Mouse (Mus musculus) stomach, embryonic 14.5 days (tissue): ENCODE data around the gene Gcsh. TPM values are rescaled to one million over a fixed set of nuclear protein-coding genes. Genes with fewer than 3 reads are reported as not detected.

Source experiments
- ATAC-seq: fragments of 200-750 bp; cut with Nextera tagmentation; 2 replicates; pipeline ENCODE4 v1.8.0; 2017; ENCODE audit warnings: low read depth, moderate TSS enrichment; ENCODE audit not compliant: insufficient number of reproducible peaks, insufficient read depth, low FRiP score
- H3K27ac ChIP-seq: fragments of 300-500 bp; sonication (generic); 2 replicates; pipeline ENCODE4 v1.5.1; 2014; ENCODE audit warnings: mild to moderate bottlenecking, low read length, moderate library complexity, mixed read lengths
- H3K27me3 ChIP-seq: fragments of 300-500 bp; sonication (generic); 2 replicates; pipeline ENCODE4 v1.6.1; 2014; ENCODE audit warnings: low read length, control low read depth, mixed read lengths; ENCODE audit not compliant: control insufficient read depth, insufficient read depth
- H3K36me3 ChIP-seq: fragments of 300-500 bp; sonication (generic); 2 replicates; pipeline ENCODE4 v1.6.1; 2014; ENCODE audit warnings: mild to moderate bottlenecking, control low read depth, low read length, moderate library complexity, mixed read lengths; ENCODE audit not compliant: control insufficient read depth, insufficient read depth
- H3K4me1 ChIP-seq: fragments of 300-500 bp; sonication (generic); 2 replicates; pipeline ENCODE4 v1.6.1; 2014; ENCODE audit warnings: low read length, control low read depth, mixed read lengths; ENCODE audit not compliant: control insufficient read depth, insufficient read depth
- H3K4me2 ChIP-seq: fragments of 300-500 bp; sonication (generic); replicated peaks from 2 replicates; pipeline ENCODE4 v1.6.1; 2014; ENCODE audit warnings: low read depth, low read length, control low read depth
- H3K4me3 ChIP-seq: fragments of 300-500 bp; sonication (generic); 2 replicates; pipeline ENCODE4 v1.5.1; 2014; ENCODE audit warnings: low read depth, low read length, control low read depth
- H3K9ac ChIP-seq: fragments of 300-500 bp; sonication (generic); replicated peaks from 2 replicates; pipeline ENCODE4 v1.6.1; 2014; ENCODE audit warnings: low read depth, mild to moderate bottlenecking, control low read depth, low read length, moderate library complexity, mixed read lengths
- H3K9me3 ChIP-seq: fragments of 300-500 bp; sonication (generic); 2 replicates; pipeline ENCODE4 v1.6.1; 2016; ENCODE audit warnings: low read depth, low read length, control low read depth; ENCODE audit not compliant: control insufficient read depth
- WGBS: fragments of 180-500 bp; shearing (Covaris S2); extraction: QIAGEN DNeasy Blood & Tissue Kit; methylation state at CpG from one replicate; pipeline ENCODE4 v1.1.7; 2014; 5-methylcytosine and 5-hydroxymethylcytosine counted together
- polyA plus RNA-seq: library from polyadenylated mRNA; unstranded; fragments of >200 nt; fragmentation: Nextera tagmentation; extraction: Ambion mirVana; gene quantifications from 2 replicates; pipeline ENCODE4 v1.2.1, GENCODE M21; 2014

Gene Gcsh
- polyA plus RNA-seq, 1 experiment from 2014 or later, result 143 TPM

- no peak overlapping the region for H3K9ac ChIP-seq
- H3K9me3 ChIP-seq, result no peaks in the 10 kb centered on the region
- 72% methylated on average over 1 of the region's 1 CpGs for WGBS
- H3K4me2 ChIP-seq, result no peak overlapping the region
- H3K36me3 ChIP-seq, result no peaks in the 10 kb centered on the region
- no peaks in the 10 kb centered on the region for H3K4me1 ChIP-seq
- H3K27ac ChIP-seq, result no peak overlapping the region
- no peaks in the 10 kb centered on the region for H3K27me3 ChIP-seq
- H3K4me3 ChIP-seq, result no peak overlapping the region
- no peak for ATAC-seq
Observed at GRCm38 (mm10) chr8:117022297-117022993, 29.1 kb upstream of the Gcsh start.

GRCm38 (mm10) chr8:117019323-117020275, 26.3 kb upstream of the Gcsh start:
- Histone ChIP-seq H3K4me1 (no peaks in the 10 kb centered on the region), H3K9ac (no peak overlapping the region), H3K27me3 (no peaks in the 10 kb centered on the region), H3K27ac (no peak overlapping the region), H3K9me3 (no peaks in the 10 kb centered on the region), H3K4me3 (no peak overlapping the region), H3K36me3 (no peaks in the 10 kb centered on the region), H3K4me2 (no peak overlapping the region)
- WGBS, result 80% methylated on average over 18 of the region's 18 CpGs
- no peak for ATAC-seq

- Histone ChIP-seq H3K4me2 (no peak overlapping the region), H3K27me3 (no peaks in the 10 kb centered on the region), H3K9me3 (no peaks in the 10 kb centered on the region), H3K27ac (no peak overlapping the region), H3K9ac (no peak overlapping the region), H3K36me3 (no peaks in the 10 kb centered on the region), H3K4me1 (no peaks in the 10 kb centered on the region), H3K4me3 (no peak overlapping the region)
- ATAC-seq, result no peak
- WGBS, result 78% methylated on average over 4 of the region's 4 CpGs
Observed at GRCm38 (mm10) chr8:117017896-117018295, 24.6 kb upstream of the Gcsh start.

DNA sequence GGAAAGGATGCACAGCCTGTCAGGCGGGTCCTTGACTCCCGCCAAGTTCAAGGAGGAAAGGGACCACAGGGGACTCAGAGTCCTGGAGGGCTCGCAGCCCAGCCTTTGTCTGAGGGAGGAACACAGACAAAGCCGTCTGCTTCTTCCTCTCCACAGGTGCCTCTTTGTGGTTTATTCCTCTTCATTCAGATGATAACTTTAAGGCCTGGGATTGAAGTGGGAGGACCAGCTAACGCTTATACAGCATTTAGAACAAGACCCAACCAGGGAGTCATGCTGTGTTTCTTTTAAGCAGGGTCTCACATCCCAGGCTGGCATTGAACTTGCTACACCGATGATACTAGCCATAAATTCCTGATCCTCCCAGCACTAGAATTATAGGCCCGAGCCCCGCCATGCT, 23.7 kb upstream of the Gcsh start:
- WGBS, result 65% methylated on average over 8 of the region's 8 CpGs
- Histone ChIP-seq H3K4me1 (no peaks in the 10 kb centered on the region), H3K36me3 (no peaks in the 10 kb centered on the region), H3K27ac (no peak overlapping the region), H3K4me3 (no peak overlapping the region), H3K9ac (no peak overlapping the region), H3K9me3 (no peaks in the 10 kb centered on the region), H3K27me3 (no peaks in the 10 kb centered on the region), H3K4me2 (no peak overlapping the region)
- no peak for ATAC-seq

DNA sequence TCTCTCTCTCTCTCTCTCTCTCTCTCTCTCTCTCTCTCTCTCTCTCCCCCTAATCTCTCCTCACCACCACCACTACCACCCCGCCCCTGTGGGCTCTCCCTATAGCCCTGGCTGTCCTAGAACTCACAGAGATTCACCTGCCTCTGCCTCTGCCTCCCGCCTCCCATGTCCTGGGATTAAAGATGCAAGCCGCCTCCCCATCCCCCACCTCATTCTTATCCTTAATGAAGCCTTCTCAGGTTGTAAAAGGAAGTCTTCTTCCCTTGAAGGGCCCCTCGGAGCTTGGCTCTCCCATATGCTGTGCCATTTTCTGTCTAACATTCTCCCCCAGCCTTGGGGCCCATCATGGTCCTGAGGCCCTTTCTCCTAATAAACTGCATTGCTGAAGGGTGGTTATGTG, 22.3 kb upstream of the Gcsh start:
- Histone ChIP-seq H3K36me3 (no peaks in the 10 kb centered on the region), H3K4me2 (no peak overlapping the region), H3K9me3 (no peaks in the 10 kb centered on the region), H3K9ac (no peak overlapping the region), H3K27ac (no peak overlapping the region), H3K4me3 (no peak overlapping the region), H3K4me1 (no peaks in the 10 kb centered on the region), H3K27me3 (no peaks in the 10 kb centered on the region)
- WGBS, result 57% methylated on average over 4 of the region's 4 CpGs
- ATAC-seq, result no peak

DNA sequence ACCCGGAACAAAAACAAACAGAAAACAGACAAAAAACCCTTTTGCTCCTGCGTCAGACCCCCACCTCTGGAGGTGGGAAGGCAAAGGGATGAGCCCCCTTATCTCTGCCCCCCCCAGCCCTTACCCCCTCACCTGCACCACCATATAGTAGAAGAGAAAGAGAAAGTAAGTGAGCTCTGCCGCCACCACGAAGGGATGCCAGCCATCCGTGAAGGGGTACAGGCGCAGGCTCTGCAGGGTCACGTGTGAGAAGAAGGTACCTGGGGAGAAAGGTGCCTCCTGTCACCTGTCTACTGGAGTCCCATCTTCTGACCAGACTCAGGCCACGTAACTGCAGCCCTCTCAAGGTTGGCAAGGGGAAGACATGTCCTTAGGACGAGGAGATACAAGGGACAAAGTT, 18.0 kb upstream of the Gcsh start:
- WGBS, result 83% methylated on average over 9 of the region's 9 CpGs
- Histone ChIP-seq H3K4me3 (no peak overlapping the region), H3K9ac (no peak overlapping the region), H3K4me1 (no peaks in the 10 kb centered on the region), H3K36me3 (no peaks in the 10 kb centered on the region), H3K4me2 (no peak overlapping the region), H3K9me3 (no peaks in the 10 kb centered on the region), H3K27me3 (no peaks in the 10 kb centered on the region), H3K27ac (no peak overlapping the region)
- ATAC-seq, result no peak

GRCm38 (mm10) chr8:116994016-116994716, 829 bp upstream of the Gcsh start:
- 61% methylated on average over 11 of the region's 11 CpGs for WGBS
- Histone ChIP-seq H3K4me2 (peak overlapping the region; percentile 45), H3K27ac (peak overlapping the region; percentile 36; the same call in 1 of the 2 replicates), H3K4me3 (peak overlapping the region; percentile 67), H3K9ac (peak overlapping the region; percentile 29; the same call in 1 of the 2 replicates), H3K36me3 (no peaks in the 10 kb centered on the region; the same call in 1 of the 2 replicates), H3K4me1 (peaks cover 6% of the 10 kb centered on the region), H3K9me3 (no peaks in the 10 kb centered on the region), H3K27me3 (no peaks in the 10 kb centered on the region)
- no peak for ATAC-seq
